ENCODE assay signal across 21 mouse cellular contexts in the genomic region with DNA sequence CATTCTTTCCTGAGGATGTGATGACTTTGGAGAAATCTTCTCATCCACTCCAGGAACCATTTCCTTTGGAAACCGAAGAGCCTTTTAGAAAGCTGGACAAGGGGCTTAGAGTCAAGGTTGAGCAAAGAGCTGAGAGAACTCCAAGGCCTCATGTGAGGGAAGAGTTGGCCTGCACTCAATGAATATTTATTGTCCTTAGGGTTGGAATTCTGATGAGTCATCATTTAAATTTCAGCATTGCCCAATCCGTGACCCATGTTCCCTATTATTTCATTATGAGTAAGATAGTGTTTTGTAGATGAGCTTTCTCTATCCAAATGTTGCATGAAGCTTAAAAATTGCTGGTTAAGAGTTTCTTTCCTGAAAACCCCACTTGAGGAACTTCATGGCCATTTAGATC.
DNase-seq lines count a peak whose midpoint lies in the region; ATAC-seq and TF ChIP-seq lines count a peak whose summit lies in the region.
"Had no signal": no experiment of that assay in that cellular context is flagged by ENCODE, and none has a peak within 500 bp of the region (broad histone marks: within the 10 kb centered on the region; RNA-seq: fewer than 3 reads in every experiment).

No protein-coding gene starts in this region.

- 0 out of 2 replicates have a peak, but pooled peaks cover 3% of the 10 kb centered on the region for H3K4me1 ChIP-seq in liver, postnatal 0 days (ENCODE audit: insufficient read depth)
- H3K4me1 ChIP-seq in liver, embryonic 11.5 days (replicated peaks; ENCODE audit: control insufficient read depth, insufficient read depth, low read length), result no peaks in the 10 kb centered on the region
- H3K4me1 ChIP-seq: forebrain, embryonic 13.5 days; stomach, embryonic 15.5 days had no signal

- POLR2A ChIA-PET in Patski (lab: Charles Lee), result no interaction called here

- WGBS in liver, postnatal 0 days (ENCODE audit: insufficient replicate concordance), result 71% methylated on average over 2 of the region's 2 CpGs
- WGBS in liver, embryonic 11.5 days, result 86% methylated on average over 2 of the region's 2 CpGs

- H3K9ac ChIP-seq in liver, postnatal 0 days (replicated peaks), result no peak overlapping the region
- H3K9ac ChIP-seq in liver, embryonic 11.5 days (ENCODE audit: low read depth, low read length), result no peak overlapping the region
- H3K9ac ChIP-seq: forebrain, embryonic 13.5 days; stomach, embryonic 15.5 days had no signal

- peak; percentile 8; the same call in 1 of the 2 replicates for ATAC-seq in liver, postnatal 0 days
- no peak for ATAC-seq in liver, embryonic 11.5 days (replicated peaks; ENCODE audit: low FRiP score)
- no peak for ATAC-seq in Patski
- ATAC-seq: forebrain, embryonic 13.5 days; hindbrain, postnatal 0 days had no signal

- H3K27ac ChIP-seq in liver, postnatal 0 days (ENCODE audit: low read depth), result no peak overlapping the region
- no peak overlapping the region for H3K27ac ChIP-seq in liver, embryonic 11.5 days (ENCODE audit: low read depth, low read length)
- no peak overlapping the region for H3K27ac ChIP-seq in layer of hippocampus, adult 2 months
- H3K27ac ChIP-seq: forebrain, embryonic 13.5 days; hindbrain, postnatal 0 days; stomach, embryonic 15.5 days had no signal

- in situ Hi-C loops in Patski (cut with MboI; ENCODE audit: low pct_unique_long_range_greater_than_20kb), result loop anchor here (25.0 kb wide), 1 partner anchor 380 kb away; no protein-coding TSS in a partner anchor

- no peak overlapping the region for H3K4me2 ChIP-seq in liver, postnatal 0 days (ENCODE audit: low read depth, low read length)
- H3K4me2 ChIP-seq in liver, embryonic 11.5 days, result no peak overlapping the region
- H3K4me2 ChIP-seq: forebrain, embryonic 13.5 days; midbrain, embryonic 11.5 days; stomach, embryonic 15.5 days had no signal

- no peaks in the 10 kb centered on the region for H3K36me3 ChIP-seq in liver, postnatal 0 days (replicated peaks; ENCODE audit: insufficient read depth, low read length)
- H3K36me3 ChIP-seq in liver, embryonic 11.5 days (ENCODE audit: control insufficient read depth, insufficient read depth, low read length), result no peaks in the 10 kb centered on the region
- H3K36me3 ChIP-seq: stomach, embryonic 15.5 days had no signal

- no peak overlapping the region for H3K4me3 ChIP-seq in liver, postnatal 0 days (ENCODE audit: low read depth, low read length)
- H3K4me3 ChIP-seq in liver, embryonic 11.5 days (ENCODE audit: low read depth, low read length), result no peak overlapping the region
- no peak overlapping the region for H3K4me3 ChIP-seq in layer of hippocampus, adult 2 months
- H3K4me3 ChIP-seq: forebrain, embryonic 13.5 days; stomach, embryonic 15.5 days had no signal

- DNase-seq in adrenal gland, adult 8-10 months, result peak; percentile 38
- DNase-seq in adrenal gland, postnatal 25 days, result no peak
- DNase-seq in liver, postnatal 0 days, result no peak
- no peak for DNase-seq in liver, embryonic 11.5 days (ENCODE audit: low spot score)
- DNase-seq in Patski (ENCODE audit: low read depth, low spot score), result peak; percentile 60
- DNase-seq in gonadal fat pad, adult 2 months (ENCODE audit: low read depth), result peak; percentile 45
- no peak for DNase-seq in left cerebral cortex, postnatal 36 days (ENCODE audit: low spot score in 2 of 2)
- no peak for DNase-seq in layer of hippocampus, adult 2 months (ENCODE audit: low spot score in 2 of 2)
- DNase-seq: cerebellum, adult 8-10 months; heart, postnatal 14 days; kidney, adult 18-20 months; layer of hippocampus, adult 9-11 months; liver; lung, postnatal 4 days; right cerebral cortex, adult 18-20 months; spleen, adult 18-20 months; thymus, postnatal 36 days had no signal

- H3K9me3 ChIP-seq in liver, postnatal 0 days (ENCODE audit: low read length), result no peaks in the 10 kb centered on the region
- H3K9me3 ChIP-seq in liver, embryonic 11.5 days (ENCODE audit: control insufficient read depth, low read length), result no peaks in the 10 kb centered on the region
- H3K9me3 ChIP-seq: forebrain, embryonic 13.5 days; stomach, embryonic 15.5 days had no signal

- intact Hi-C loops in left cerebral cortex, postnatal 36 days (cut with DNase I), result no loop called here

- TF ChIP-seq EP300 in liver, postnatal 0 days (IDR thresholded peaks at IDR 0.05; ENCODE audit: low read depth), result peak; percentile 34; the same call in 1 of the 2 replicates

- no peak for TF ChIP-seq CTCF in liver, postnatal 0 days (IDR thresholded peaks at IDR 0.05; ENCODE audit: low read depth)
- no peak for TF ChIP-seq CTCF in Patski (IDR thresholded peaks at IDR 0.05)
- no peak for TF ChIP-seq CTCF in layer of hippocampus, adult 2 months (conservative IDR thresholded peaks at IDR 0.05)

- CTCF ChIA-PET in Patski (lab: Charles Lee), result no interaction called here

- H3K27me3 ChIP-seq in liver, postnatal 0 days (ENCODE audit: insufficient read depth, low read length), result no peaks in the 10 kb centered on the region
- no peaks in the 10 kb centered on the region for H3K27me3 ChIP-seq in liver, embryonic 11.5 days (replicated peaks; ENCODE audit: control insufficient read depth, insufficient read depth, low read length)
- no peaks in the 10 kb centered on the region for H3K27me3 ChIP-seq in Patski
- H3K27me3 ChIP-seq: forebrain, embryonic 13.5 days; stomach, embryonic 15.5 days had no signal

Comparison
In these comparisons a context has a peak if more than half of its experiments do, and no peak if none do; other contexts are left out.
1. DNase-seq: peak in adrenal gland, adult 8-10 months (single experiment), Patski (single experiment) and gonadal fat pad, adult 2 months (single experiment); none in adrenal gland, postnatal 25 days (single experiment), liver, postnatal 0 days (single experiment), liver, embryonic 11.5 days (single experiment), left cerebral cortex, postnatal 36 days (0 of 2) and layer of hippocampus, adult 2 months (0 of 2).